Mouse (Mus musculus): Measurements from ENCODE around the gene Slc25a47.

DNA sequence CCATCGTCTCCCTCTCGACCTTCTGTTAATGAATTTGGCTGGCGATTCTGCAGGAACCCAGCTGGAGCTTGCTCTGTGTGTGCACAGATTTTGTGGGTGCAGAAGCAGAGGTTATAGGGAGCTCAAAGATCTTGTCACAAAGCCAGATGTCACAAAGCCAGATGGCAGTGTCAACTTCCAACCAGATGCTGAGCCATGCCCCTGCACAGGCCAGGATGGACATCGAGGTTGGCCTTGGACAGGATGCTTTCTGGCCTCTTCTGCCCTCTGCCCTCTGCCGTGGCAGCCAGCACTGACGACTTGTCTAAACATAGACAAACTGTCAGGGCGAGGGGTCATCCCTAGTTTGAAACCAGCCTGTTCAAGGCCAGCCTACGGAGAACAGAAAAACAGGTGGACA is 14.3 kb downstream of the Slc25a47 start:
- TF ChIP-seq CTCF (IDR thresholded peaks at IDR 0.05) (no peak), POLR2A (IDR thresholded peaks at IDR 0.05; ENCODE audit: insufficient read depth, low read depth, low read length) (no peak)

All from heart, adult 2 months (tissue).